Mouse (Mus musculus): ENCODE measurements around the gene Zfp451.
"Not testable (repeated sequence)": the region's sequence is repeated elsewhere in the genome, so short reads cannot be mapped to it uniquely, and the experiment has no call there.

The Zfp451 gene

GRCm38 (mm10) chr1:33813868-33814794 lies at the start of gene Zfp451:
Zfp451 (minus strand) TSS chr1:33814595.
- in situ Hi-C loops (cut with MboI, MseI) = no loop called here

GRCm38 (mm10) chr1:33846807-33847206 lies 32.4 kb upstream of the Zfp451 start:
- in situ Hi-C loops (cut with MboI, MseI) = no loop called here

GRCm38 (mm10) chr1:33843823-33844222 lies 29.4 kb upstream of the Zfp451 start:
- in situ Hi-C loops (cut with MboI, MseI) = no loop called here

- in situ Hi-C loops (cut with MboI, MseI) = not testable (repeated sequence)
Measured at GRCm38 (mm10) chr1:33838952-33839351, 24.6 kb upstream of the Zfp451 start.

GRCm38 (mm10) chr1:33830586-33830985 lies 16.2 kb upstream of the Zfp451 start:
- in situ Hi-C loops (cut with MboI, MseI) = no loop called here

- in situ Hi-C loops (cut with MboI, MseI) = no loop called here
Measured at GRCm38 (mm10) chr1:33817931-33818330, 3.5 kb upstream of the Zfp451 start.

GRCm38 (mm10) chr1:33813495-33813867 lies 914 bp downstream of the Zfp451 start:
- in situ Hi-C loops (cut with MboI, MseI) = no loop called here

- in situ Hi-C loops (cut with MboI, MseI) = no loop called here
Measured at GRCm38 (mm10) chr1:33803323-33803722, 11.1 kb downstream of the Zfp451 start.

- in situ Hi-C loops (cut with MboI, MseI) = no loop called here
Measured at GRCm38 (mm10) chr1:33799620-33800019, 14.8 kb downstream of the Zfp451 start.

GRCm38 (mm10) chr1:33788493-33788892 lies 25.9 kb downstream of the Zfp451 start:
- in situ Hi-C loops (cut with MboI, MseI) = no loop called here

- in situ Hi-C loops (cut with MboI, MseI) = no loop called here
Measured at GRCm38 (mm10) chr1:33788072-33788471, 26.3 kb downstream of the Zfp451 start.

GRCm38 (mm10) chr1:33784561-33784960 lies 29.8 kb downstream of the Zfp451 start:
- in situ Hi-C loops (cut with MboI, MseI) = no loop called here

- in situ Hi-C loops (cut with MboI, MseI) = no loop called here
Measured at GRCm38 (mm10) chr1:33776175-33776611, 38.2 kb downstream of the Zfp451 start.

GRCm38 (mm10) chr1:33772106-33772505 lies 42.3 kb downstream of the Zfp451 start:
- in situ Hi-C loops (cut with MboI, MseI) = no loop called here

- in situ Hi-C loops (cut with MboI, MseI) = no loop called here
Measured at GRCm38 (mm10) chr1:33771621-33772020, 42.8 kb downstream of the Zfp451 start.

- in situ Hi-C loops (cut with MboI, MseI) = no loop called here
Measured at GRCm38 (mm10) chr1:33768827-33769226, 45.6 kb downstream of the Zfp451 start.

- in situ Hi-C loops (cut with MboI, MseI) = no loop called here
Measured at GRCm38 (mm10) chr1:33768091-33768787, 46.2 kb downstream of the Zfp451 start.

GRCm38 (mm10) chr1:33766520-33767508 lies 47.6 kb downstream of the Zfp451 start:
- in situ Hi-C loops (cut with MboI, MseI) = no loop called here

GRCm38 (mm10) chr1:33765468-33766080 lies 48.8 kb downstream of the Zfp451 start:
- in situ Hi-C loops (cut with MboI, MseI) = no loop called here

- in situ Hi-C loops (cut with MboI, MseI) = no loop called here
Measured at GRCm38 (mm10) chr1:33763826-33764225, 50.6 kb downstream of the Zfp451 start.

GRCm38 (mm10) chr1:33758488-33758887 lies 55.9 kb downstream of the Zfp451 start:
- in situ Hi-C loops (cut with MboI, MseI) = no loop called here

All from T-helper 2 cell (primary cell).